Mouse (Mus musculus): ENCODE results near the gene Zbtb41.
"Not testable (repeated sequence)": the region's sequence is repeated elsewhere in the genome, so short reads cannot be mapped to it uniquely, and the experiment has no call there.

Zbtb41 gene

DNA sequence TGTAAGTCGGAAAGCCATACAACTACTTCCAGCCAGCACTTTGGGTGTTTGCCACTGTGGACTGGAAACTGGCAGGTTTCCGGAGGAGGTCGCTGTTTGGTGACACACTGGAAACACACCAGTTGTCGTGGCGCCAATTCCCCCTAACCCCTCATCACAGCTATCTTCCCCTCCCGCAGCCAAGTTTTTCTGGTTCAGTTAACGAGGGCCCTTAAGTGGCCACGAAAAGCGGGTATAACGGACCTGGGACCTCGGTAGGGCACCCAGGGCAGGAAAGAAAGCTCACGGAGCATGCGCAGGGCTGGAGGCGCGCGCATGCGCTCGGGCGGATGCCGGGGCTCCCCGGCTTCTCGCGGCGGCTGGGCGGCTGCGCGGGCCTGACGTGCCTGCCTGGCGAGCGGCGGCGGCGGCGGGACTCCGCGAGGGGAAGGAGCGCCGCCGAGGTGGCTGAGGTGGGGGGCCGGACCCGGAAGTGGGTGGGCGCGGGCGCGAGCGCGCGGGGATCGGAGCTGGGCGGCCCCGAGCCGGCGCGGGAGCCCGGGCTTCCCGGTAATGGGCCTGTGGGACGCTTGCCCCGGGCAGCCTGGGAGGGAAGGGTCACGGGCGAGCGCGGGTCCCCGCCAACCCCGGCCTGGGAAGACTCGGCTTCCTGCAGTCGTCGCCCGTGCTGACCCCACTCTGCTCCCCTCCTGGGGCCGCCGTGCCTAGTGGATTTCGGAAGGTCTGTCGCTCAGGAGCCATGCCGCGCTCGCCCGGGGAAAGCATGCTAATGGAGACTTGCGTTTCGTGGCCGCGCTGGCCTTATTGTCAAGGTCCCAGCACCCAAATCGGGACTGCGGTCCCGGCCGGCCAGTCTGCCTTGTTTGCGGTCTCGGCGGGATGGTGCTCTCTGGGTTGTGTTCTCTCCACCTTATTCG is at the start of gene Zbtb41:
Zbtb41 (plus strand) TSS at position 414 of the 917 bp plus-strand sequence.
- DNase-seq (ENCODE audit: extremely low read depth, low read depth, low spot score): no peak

DNA sequence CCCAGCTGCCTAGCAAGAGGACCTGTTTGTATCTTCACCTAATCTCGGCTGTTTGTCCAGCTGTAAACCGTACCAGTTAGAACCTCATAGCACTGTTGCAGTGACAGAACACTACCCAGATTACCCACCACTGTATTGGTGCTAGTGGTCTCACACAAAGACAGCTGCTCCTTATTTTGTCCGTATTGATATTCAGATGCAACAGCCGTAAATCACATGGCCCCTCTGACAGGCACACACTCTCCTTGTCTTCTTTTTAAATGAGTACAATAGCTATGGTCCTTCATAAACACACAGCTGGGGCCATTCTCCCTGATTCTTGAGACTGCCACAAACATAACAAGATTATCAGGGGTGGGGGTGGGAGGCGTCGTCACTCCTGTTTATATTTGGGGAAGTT is 46.2 kb upstream of the Zbtb41 start:
- no peak for DNase-seq (ENCODE audit: extremely low read depth, low read depth, low spot score)

DNA sequence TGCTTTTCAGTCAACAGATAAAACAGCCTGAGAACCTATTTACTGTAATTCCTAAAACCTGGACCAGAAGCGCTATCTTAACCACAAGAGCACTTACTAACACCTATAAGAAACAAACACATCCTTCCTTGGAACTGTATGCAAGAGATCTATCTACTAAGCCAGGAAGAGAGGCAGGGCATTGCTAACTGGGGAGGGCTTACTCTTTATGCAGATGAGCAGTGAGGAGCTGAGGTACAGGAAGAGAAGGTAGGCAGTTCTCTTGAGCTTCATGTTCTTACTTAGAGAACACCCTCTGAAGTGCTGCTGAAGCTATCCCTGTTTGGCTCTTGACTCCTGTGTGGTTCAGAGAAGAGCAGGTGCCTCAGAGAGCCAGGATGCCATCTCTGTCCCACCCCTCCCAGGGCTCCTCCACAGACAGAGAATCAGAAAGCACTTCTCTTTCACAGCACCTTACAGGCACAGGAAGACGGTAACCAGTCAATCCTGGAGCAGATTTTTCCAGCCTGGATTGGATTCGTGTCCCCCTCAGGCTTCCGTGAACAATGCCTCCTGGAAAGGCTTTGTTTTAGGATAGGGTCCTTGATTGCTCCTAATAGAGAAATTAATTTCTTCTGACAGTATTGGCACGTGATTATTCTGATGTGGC is 45.3 kb upstream of the Zbtb41 start, which contains the start of gene Crb1:
Crb1 (minus strand) TSS at position 463 of the 649 bp plus-strand sequence.
- DNase-seq (ENCODE audit: extremely low read depth, low read depth, low spot score): no peak

DNA sequence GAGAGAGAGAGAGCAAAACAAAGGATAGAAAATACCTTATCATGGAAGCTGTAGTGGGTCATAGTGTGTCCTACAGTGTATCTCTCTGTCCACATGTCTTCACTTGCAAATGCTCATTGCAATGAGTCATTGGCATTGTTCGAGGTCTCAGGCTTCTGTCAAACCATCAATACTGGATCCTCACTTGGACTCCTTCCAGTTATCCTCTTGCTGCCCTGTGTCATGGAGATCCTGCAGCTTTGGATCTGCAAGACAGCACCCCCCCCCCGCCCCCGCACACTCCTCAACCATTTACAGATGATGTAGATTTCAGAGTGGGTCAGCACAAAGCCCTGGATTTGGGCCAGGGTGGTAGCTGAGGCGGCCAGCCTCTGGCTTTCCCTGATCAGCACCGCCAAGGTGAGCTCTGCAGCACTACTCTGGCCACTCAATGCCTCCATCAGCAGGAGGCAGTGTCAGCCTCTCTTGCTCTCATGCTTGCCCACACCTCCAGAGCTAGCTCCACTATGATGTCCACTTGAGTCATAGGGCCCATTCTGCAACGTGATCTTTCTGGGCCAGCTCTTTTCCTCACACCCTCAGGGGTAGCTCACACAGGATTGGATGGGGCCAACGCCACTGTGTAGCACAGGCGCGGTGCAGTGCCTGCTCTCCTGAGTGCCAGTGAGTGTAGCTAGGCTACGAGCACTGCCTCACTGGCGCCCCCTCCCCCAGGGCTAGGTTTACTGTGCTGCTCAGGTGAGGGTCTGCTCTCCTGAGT is 43.0 kb upstream of the Zbtb41 start:
- DNase-seq (ENCODE audit: extremely low read depth, low read depth, low spot score): no peak

DNA sequence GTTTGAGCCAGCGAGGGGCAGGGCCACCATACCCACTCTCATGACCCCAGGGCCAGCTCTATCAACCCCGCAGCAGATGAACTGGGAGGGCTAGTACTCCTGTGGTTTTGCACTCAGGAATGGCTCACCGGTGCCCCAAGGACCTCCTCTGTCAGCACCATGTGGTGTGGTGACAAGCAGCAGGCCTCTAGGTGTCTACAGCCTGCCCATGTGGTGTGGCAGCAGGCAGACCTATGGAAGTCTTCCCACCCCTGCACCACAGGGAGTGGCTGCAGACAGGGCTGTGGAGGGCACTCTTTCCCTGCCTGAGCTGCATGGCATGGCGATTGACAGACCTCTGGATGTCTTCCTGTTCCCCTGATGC is 42.5 kb upstream of the Zbtb41 start:
- DNase-seq (ENCODE audit: extremely low read depth, low read depth, low spot score): no peak

DNA sequence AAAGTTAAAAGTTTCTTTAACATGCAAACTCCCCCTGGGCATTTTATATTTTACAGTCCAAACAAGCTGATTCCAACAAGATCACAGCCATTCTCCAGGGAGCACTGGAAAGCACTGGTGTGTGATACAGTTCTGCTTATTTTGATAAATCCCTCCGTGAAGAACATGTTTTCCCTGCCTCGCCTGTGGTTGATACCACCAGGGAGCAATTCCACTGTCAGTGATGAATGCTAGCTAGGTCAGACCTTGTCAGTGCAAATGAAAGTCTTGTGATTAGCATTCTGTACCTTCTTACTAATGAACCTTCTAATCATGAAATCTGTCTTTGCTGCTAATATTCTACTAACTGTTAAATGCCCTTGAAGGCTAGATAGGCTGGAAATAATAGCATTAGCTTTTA is 30.3 kb upstream of the Zbtb41 start:
- no peak for DNase-seq (ENCODE audit: extremely low read depth, low read depth, low spot score)

DNA sequence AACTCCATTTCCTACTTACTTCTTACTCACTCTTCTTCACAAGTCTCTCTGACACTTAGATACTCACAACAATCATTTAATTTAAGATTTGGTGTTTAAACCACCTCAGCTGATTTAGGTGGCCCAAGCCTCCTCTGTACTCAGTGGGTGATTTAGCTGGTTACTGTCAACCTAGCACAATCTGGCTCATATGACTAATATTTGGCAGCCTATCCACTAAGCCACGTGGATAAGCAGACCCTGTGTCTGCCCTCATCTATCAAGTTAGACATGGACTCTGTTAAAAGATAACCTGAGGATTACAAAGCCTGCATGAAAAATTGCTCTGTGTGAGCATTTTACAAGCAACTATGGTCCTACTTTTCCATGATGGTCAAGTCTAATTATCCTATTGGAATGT is 25.5 kb upstream of the Zbtb41 start:
- no peak for DNase-seq (ENCODE audit: extremely low read depth, low read depth, low spot score)

DNA sequence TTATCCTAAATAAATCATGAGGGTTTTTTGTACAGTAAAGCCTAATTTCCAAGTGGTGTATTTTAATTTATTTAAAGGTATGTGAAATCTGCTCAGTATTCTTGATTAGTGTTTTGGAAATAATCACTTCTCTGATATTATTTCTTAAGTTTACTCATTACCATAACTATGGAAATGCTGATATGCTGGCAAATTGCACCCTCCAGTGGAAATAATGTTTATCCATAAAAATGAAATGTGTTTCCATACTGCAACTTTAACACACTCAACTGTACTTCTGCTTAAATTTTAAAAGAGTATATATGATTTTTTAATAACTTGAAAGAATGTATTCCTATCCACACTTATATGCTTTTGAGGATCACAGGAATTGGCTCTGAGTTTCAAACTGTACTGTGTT is 16.3 kb upstream of the Zbtb41 start:
- no peak for DNase-seq (ENCODE audit: extremely low read depth, low read depth, low spot score)

DNA sequence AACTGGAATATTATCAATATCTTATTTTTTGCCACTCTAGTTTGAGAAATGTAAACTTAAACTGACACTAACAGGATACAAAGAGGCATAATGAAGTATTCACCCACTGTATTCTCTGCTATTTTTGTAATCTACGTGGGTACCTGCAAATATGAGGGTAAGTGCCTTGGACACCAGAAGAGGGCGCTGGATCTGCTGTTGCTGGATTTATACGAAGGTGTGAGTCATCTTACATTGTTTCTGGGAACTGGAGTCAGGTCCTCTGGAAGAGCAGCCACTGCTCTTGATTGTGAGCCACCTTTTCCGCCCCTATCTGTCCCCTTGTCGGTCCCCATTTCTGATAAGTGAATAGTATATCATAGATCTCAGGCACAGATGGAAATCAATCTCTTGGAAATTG is 14.4 kb upstream of the Zbtb41 start:
- no peak for DNase-seq (ENCODE audit: extremely low read depth, low read depth, low spot score)

DNA sequence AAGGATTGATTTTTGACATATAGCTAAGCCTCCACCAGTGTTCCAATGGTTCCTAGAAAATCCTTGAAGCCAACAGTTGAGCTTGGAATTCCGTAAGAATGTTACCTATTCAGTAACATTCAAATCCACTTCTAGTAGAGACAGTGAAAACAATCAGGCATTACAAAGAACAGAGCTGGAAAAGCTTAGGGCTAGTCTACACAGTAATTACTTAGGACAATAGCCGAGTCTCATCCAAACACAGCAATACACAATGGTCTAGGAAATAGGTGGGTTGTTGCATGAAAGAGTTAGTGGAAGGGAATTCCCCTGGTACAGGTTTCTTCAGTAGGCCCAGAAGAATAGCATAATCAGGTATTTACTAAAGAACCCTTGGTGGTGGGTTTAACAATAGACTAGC is 9.7 kb upstream of the Zbtb41 start:
- DNase-seq (ENCODE audit: extremely low read depth, low read depth, low spot score): not testable (repeated sequence)

DNA sequence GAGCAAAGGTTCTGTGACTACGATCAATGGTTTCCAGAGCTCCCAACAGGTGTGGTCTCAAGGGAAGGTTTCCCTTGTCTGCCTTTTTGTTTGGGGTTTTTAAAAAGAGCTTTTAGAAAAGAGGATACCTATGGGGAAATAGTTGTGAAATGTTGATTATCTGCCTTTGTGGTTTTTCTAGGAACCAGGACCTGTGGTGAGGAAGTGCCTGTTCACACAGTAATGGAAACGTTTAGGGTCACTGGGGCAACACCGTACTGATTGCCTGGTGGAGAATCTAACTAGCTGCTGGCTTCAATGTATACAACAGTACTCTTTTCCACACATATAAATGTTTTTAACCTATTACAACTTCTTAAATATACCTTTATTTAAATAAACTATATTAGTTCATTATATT is 8.6 kb upstream of the Zbtb41 start:
- DNase-seq (ENCODE audit: extremely low read depth, low read depth, low spot score): no peak

DNA sequence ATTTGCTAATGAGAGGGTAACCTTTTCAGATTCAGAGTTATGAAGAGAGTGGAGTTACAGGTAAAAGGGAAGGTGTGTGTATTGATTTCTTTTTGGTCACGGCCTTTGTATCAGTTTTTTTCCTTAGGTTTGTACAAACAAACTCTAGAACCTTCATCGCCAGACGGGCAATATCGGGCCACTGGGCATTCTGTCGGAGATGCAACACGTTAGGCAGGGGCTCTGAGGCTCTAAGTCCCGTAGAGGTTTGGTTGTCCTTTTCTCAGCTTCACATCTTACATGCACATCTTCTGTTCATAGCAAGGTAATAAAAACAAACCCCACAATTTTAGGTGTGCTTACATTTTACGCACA is 590 bp upstream of the Zbtb41 start:
- no peak for DNase-seq (ENCODE audit: extremely low read depth, low read depth, low spot score)

DNA sequence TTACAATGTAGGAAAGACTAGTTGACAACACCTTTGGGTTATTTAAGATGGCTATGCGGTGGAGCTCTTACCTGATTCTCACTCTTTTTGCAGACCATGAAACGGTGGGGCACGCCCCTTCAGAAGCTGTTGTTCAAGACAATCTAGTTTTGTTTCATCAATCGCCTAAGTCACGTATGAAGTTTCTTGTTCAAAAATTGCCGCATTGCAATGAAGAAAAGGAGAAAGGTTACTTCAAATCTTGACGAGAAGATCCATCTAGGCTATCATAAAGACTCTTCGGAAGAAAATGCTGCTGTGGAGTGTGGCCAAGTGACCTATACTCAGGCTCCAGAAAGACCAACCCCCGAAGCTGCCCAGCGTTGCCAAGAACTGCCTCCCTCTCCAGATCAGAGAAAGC is 853 bp downstream of the Zbtb41 start:
- no peak for DNase-seq (ENCODE audit: extremely low read depth, low read depth, low spot score)

DNA sequence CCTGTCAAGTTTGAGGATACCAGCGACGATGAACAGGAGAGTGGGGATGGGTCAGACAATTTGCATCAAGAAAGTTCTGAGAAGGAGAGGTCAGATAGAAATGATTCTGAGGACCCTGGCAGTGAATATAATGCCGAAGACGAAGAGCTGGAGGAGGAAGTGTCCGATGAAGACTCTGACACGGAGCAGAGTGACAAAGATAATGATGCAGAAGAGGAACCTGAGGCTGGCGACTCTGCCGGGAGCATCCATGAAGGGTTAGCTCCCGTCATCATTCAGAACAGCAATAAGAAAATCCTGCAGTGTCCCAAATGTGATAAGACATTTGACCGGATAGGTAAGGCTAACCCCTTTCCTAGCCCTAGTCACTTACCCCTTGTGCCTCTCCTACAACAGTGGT is 1.8 kb downstream of the Zbtb41 start:
- DNase-seq (ENCODE audit: extremely low read depth, low read depth, low spot score): no peak

DNA sequence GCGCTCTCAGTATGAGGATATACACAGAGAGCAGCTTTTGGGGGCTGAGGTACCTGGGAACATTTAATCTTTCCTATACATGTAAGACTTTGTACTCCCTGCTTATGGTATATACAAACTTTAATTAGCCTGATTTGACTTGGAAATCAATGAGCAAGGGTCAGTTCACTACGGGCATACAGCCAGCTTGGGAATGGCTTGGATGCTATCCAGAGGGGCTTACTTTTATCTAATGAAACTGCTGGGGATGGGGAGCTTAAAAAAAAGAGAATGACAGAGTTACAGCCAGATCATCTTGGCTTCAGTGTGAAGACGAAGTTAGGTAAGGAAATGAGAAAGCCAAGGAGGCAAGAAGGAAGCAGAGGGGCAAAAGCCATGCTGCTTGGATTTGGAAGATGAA is 2.9 kb downstream of the Zbtb41 start:
- no peak for DNase-seq (ENCODE audit: extremely low read depth, low read depth, low spot score)

DNA sequence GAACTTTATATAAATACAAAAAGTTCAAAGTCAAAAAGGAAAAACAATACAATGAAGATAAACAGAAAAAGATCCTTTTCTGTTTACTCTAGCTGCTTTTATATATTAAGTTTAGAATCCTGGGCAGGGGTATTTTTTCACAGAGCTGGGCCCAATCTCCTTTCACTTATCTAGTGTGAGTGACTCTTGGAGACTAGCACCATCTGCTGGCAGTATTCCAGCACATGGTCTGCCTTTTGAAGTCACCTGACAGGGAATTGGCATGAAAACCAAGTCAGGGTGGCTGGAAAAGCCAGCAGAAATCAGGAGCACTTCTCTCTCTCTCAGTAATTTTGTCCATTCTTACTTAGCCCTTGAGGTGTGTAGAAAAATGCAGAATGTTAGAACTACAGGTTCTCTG is 16.3 kb downstream of the Zbtb41 start:
- no peak for DNase-seq (ENCODE audit: extremely low read depth, low read depth, low spot score)

DNA sequence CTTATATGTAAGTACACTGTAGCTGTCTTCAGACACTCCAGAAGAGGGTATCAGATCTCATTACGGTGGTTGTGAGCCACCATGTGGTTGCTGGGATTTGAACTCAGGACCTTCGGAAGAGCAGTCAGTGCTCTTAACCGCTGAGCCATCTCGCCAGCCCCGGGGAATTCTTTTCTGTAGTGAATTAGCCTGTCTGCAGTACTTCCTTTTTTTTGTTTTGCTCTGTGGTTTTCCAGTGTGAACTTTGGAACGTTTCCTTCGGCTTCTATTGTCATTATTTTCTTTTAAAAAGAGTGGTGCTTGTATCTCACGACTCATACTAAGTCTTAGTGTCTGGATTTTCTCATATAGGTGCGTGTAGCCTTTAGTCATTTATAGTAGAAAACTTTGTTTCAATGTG is 21.0 kb downstream of the Zbtb41 start:
- not testable (repeated sequence) for DNase-seq (ENCODE audit: extremely low read depth, low read depth, low spot score)

DNA sequence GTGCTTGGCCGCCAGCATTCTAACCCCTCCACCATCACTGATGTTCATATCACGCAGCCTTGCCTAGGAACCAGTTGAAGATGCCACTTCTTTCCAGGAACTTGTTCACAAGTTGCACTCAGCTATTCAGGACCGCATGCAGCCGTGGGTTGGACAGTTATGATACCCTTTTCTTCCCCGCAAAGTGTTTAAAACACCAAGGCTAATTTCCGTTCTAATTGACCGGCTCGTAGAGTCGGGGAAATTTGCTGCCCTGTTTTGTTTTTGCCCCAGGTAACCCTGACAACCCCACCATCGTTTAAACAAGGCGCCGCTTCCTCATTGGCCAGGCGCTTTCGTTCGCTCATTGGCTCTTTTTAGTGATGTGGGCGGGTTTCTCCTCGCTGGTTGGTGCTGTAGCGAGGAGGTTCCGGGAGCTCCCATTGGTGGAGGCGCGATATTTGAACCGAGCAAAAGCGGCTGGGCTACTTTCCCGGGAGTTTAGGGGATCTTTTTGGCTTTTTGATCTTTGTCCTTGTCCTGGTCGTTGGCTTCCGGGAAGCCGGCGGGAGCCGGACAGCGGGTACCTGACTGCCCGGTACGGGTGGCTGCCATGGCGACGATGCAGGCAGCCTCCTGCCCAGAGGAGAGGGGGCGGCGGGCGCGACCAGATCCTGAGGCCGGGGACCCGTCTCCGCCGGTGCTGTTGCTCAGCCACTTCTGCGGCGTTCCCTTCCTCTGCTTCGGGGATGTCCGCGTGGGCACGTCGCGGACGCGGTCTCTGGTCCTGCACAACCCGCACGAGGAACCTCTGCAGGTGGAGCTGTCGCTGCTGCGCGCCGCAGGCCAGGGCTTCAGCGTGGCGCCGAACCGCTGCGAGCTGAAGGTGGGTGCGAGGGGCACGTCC is 32.5 kb downstream of the Zbtb41 start, which contains the start of gene Aspm:
Aspm (plus strand) TSS at position 433 of the 886 bp plus-strand sequence.
- DNase-seq (ENCODE audit: extremely low read depth, low read depth, low spot score): peak; percentile 14

DNA sequence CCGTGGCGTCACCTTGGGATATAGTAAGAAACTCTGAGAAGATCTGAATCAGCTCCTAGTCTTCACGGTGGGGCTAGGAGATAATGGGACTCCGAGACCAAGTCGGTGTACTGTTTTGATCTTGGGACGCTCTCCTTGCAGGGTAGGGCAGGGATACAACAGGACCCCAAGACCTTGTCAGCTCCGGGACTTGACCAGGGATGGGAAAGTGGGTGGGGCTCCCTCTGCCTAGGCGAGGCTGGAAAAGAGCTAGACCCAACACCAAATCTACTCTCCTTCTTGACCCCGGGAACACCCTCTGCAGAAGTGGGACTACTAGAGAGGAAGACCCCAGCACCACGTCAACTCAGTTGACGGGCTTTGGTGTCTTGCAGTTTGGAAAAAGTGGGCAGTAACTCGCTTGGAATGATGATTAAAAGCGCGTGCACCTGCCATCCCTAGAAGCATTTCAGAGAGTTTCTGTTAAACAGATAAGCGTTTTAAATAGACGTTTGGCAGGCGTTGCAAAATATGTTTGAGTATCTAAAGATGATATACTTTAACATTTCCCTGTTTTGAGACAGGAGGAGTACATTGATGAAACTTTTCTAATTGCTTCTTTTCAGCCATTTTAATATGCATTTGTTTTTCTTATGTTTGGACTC is 33.3 kb downstream of the Zbtb41 start:
- no peak for DNase-seq (ENCODE audit: extremely low read depth, low read depth, low spot score)

DNA sequence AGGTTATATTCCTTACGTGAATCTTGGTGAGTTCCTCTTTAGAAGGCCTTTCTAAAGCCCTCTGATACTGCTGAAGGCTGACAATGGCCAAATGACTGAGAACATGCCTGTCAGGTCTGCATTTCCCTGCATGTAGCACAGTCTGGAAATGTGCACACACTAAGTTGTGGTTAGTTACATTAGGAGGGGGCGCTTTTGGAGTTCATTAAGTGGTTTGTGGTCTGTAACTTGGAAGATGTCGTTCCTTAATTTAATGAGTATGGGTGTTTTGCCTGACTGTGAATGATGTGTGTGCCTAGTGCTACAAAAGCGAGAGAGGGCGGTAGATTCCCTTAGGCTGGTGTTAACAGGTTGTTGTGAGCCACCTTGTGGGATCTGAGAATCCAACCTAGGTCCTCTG is 38.7 kb downstream of the Zbtb41 start:
- DNase-seq (ENCODE audit: extremely low read depth, low read depth, low spot score): no peak

Measured in fat pad, adult 2 months (tissue).